Mouse (Mus musculus) embryonic fibroblast, embryonic 13.5 days (primary cell): ENCODE data around the gene Anxa9.
"Not testable (repeated sequence)": the region's sequence is repeated elsewhere in the genome, so short reads cannot be mapped to it uniquely, and the experiment has no call there.

ENCODE experiments used
- CTCF ChIP-seq: IDR thresholded peaks from 2 replicates; pipeline ENCODE4 v1.5.1; 2011; ENCODE audit warnings: mild to moderate bottlenecking, control low read depth, low read length, moderate library complexity, borderline replicate concordance; ENCODE audit not compliant: insufficient read depth
- POLR2A ChIP-seq: IDR thresholded peaks from 2 replicates; pipeline ENCODE4 v1.6.1; 2011; ENCODE audit warnings: low read depth, mild to moderate bottlenecking, control low read depth, low read length, moderate library complexity

DNA sequence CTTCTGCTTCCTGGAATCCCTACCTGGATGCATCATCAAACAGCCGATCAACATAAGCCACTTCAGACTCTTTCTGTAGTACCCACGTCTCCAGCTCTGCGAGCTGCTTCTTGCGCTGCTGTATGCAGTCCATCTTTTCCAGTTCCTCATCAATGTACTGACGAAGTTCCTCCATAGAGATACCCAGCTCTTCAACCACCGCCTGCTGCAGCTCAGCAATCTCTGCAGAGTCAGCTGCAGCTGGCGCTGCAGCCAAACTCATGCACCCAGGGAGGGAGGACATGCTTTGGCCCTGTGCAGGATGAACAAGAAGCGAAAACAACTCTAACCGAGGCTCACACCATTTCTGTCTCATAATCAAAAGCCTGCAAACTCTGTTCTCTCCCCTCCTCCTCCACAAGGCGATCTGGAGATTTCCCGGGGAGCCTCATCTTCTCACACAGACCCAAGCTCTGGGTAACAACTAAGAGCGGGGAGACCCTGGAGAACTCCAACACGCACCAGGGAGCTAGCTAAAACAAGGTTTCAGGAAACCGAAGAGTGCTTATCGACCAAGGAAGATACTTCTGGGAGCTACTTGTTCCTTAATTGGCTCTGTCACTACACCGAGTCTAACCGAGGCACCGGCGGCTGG, 49.1 kb upstream of the Anxa9 start:
- not testable (repeated sequence) for TF ChIP-seq CTCF, POLR2A
